Mouse (Mus musculus): ENCODE data around the gene Csk. TPM values are rescaled to one million over a fixed set of nuclear protein-coding genes. Genes with fewer than 3 reads are reported as not detected.

Gene Csk
- polyA plus RNA-seq, 1 experiment from 2014 or later, result 58.4 TPM

GRCm38 (mm10) chr9:57633481-57634024, 19.9 kb downstream of the Csk start:
- peaks cover 24% of the 10 kb centered on the region for H3K36me3 ChIP-seq (ENCODE audit: control insufficient read depth, insufficient read depth, low read length)
- H3K4me3 ChIP-seq (ENCODE audit: low read length), result no peak overlapping the region
- H3K27ac ChIP-seq (ENCODE audit: low read depth, low read length), result no peak overlapping the region
- H3K27me3 ChIP-seq (replicated peaks; ENCODE audit: control insufficient read depth, insufficient read depth, low read length), result no peaks in the 10 kb centered on the region
- 33% methylated on average over 4 of the region's 4 CpGs for WGBS
- ATAC-seq, result no peak
- no peak overlapping the region for H3K4me2 ChIP-seq (ENCODE audit: low read length)
- peaks cover 20% of the 10 kb centered on the region for H3K4me1 ChIP-seq (ENCODE audit: control insufficient read depth, insufficient read depth, low read depth, low read length)
- H3K9me3 ChIP-seq (ENCODE audit: control insufficient read depth, low read length), result no peaks in the 10 kb centered on the region
- no peak overlapping the region for H3K9ac ChIP-seq (ENCODE audit: low read depth, low read length)

DNA sequence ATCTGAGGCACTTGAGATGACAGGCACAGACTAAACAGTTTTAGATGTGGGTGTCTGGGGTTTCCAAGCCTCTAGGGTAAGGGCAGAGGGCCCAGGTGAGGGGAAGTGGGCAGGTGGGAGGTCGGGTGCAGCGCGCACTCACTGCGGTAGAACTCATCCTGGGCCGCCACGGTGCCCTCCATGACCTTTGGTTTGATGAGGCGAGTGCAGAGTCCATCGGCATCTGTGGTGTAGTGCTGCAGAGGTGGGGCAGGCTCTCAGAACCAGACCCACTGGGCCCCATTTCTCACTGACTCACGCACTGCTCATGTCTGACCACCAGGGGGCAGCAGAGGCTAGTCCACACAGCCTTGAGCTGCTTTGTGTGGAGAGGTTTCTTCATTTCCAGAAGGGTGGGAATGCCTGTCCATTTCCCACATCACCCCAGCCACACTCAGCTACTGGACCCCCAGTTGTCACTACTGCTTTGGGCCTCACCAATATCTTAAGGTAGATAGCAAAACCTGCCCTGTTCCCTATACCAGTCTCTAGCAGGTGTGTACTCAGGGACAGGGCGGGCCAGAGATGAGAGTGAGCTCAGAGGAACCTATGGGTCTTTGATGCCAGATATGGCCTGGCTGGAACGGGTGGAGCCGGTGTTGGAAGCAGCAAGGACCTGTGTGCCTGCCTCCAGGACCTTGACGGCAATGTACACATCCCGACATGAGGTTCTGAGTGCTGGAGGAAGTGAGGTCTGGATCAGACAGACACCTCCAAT, 24.1 kb downstream of the Csk start:
- peak; percentile 67 for ATAC-seq
- Histone ChIP-seq H3K4me2 (ENCODE audit: low read length) (no peak overlapping the region), H3K27ac (ENCODE audit: low read depth, low read length) (no peak overlapping the region), H3K36me3 (ENCODE audit: control insufficient read depth, insufficient read depth, low read length) (peaks cover 49% of the 10 kb centered on the region), H3K9me3 (ENCODE audit: control insufficient read depth, low read length) (no peaks in the 10 kb centered on the region), H3K4me3 (ENCODE audit: low read length) (no peak overlapping the region), H3K9ac (ENCODE audit: low read depth, low read length) (no peak overlapping the region; the same call in 1 of the 2 replicates), H3K27me3 (replicated peaks; ENCODE audit: control insufficient read depth, insufficient read depth, low read length) (no peaks in the 10 kb centered on the region), H3K4me1 (ENCODE audit: control insufficient read depth, insufficient read depth, low read depth, low read length) (peaks cover 6% of the 10 kb centered on the region; the same call in 1 of the 2 replicates)
- 73% methylated on average over 14 of the region's 14 CpGs for WGBS

- no peak overlapping the region; the same call in 1 of the 2 replicates for H3K9ac ChIP-seq (ENCODE audit: low read depth, low read length)
- no peaks in the 10 kb centered on the region for H3K9me3 ChIP-seq (ENCODE audit: control insufficient read depth, low read length)
- H3K27ac ChIP-seq (ENCODE audit: low read depth, low read length), result no peak overlapping the region
- peaks cover 49% of the 10 kb centered on the region for H3K36me3 ChIP-seq (ENCODE audit: control insufficient read depth, insufficient read depth, low read length)
- ATAC-seq, result no peak
- no peak overlapping the region for H3K4me2 ChIP-seq (ENCODE audit: low read length)
- H3K4me1 ChIP-seq (ENCODE audit: control insufficient read depth, insufficient read depth, low read depth, low read length), result 0 out of 2 replicates have a peak, but pooled peaks cover under 1% of the 10 kb centered on the region
- WGBS, result 92% methylated on average over 12 of the region's 12 CpGs
- no peak overlapping the region for H3K4me3 ChIP-seq (ENCODE audit: low read length)
- H3K27me3 ChIP-seq (replicated peaks; ENCODE audit: control insufficient read depth, insufficient read depth, low read length), result no peaks in the 10 kb centered on the region
These were observed 24.7 kb downstream of the Csk start for GRCm38 (mm10) chr9:57628717-57629116.

- Histone ChIP-seq H3K36me3 (ENCODE audit: control insufficient read depth, insufficient read depth, low read length) (peaks cover 49% of the 10 kb centered on the region), H3K4me1 (ENCODE audit: control insufficient read depth, insufficient read depth, low read depth, low read length) (no peaks in the 10 kb centered on the region), H3K9me3 (ENCODE audit: control insufficient read depth, low read length) (no peaks in the 10 kb centered on the region), H3K27me3 (replicated peaks; ENCODE audit: control insufficient read depth, insufficient read depth, low read length) (no peaks in the 10 kb centered on the region), H3K4me2 (ENCODE audit: low read length) (no peak overlapping the region), H3K27ac (ENCODE audit: low read depth, low read length) (no peak overlapping the region), H3K9ac (ENCODE audit: low read depth, low read length) (no peak overlapping the region), H3K4me3 (ENCODE audit: low read length) (no peak overlapping the region)
- no peak for ATAC-seq
- WGBS, result 93% methylated on average over 11 of the region's 11 CpGs
These were observed 25.5 kb downstream of the Csk start for GRCm38 (mm10) chr9:57627892-57628291.

- ATAC-seq, result no peak
- no peaks in the 10 kb centered on the region for H3K9me3 ChIP-seq (ENCODE audit: control insufficient read depth, low read length)
- no peak overlapping the region for H3K27ac ChIP-seq (ENCODE audit: low read depth, low read length)
- H3K27me3 ChIP-seq (replicated peaks; ENCODE audit: control insufficient read depth, insufficient read depth, low read length), result no peaks in the 10 kb centered on the region
- H3K4me2 ChIP-seq (ENCODE audit: low read length), result no peak overlapping the region
- 85% methylated on average over 17 of the region's 17 CpGs for WGBS
- H3K4me1 ChIP-seq (ENCODE audit: control insufficient read depth, insufficient read depth, low read depth, low read length), result no peaks in the 10 kb centered on the region
- no peak overlapping the region for H3K4me3 ChIP-seq (ENCODE audit: low read length)
- no peak overlapping the region for H3K9ac ChIP-seq (ENCODE audit: low read depth, low read length)
- H3K36me3 ChIP-seq (ENCODE audit: control insufficient read depth, insufficient read depth, low read length), result peaks cover 49% of the 10 kb centered on the region
These were observed 26.2 kb downstream of the Csk start for GRCm38 (mm10) chr9:57627191-57627590.

DNA sequence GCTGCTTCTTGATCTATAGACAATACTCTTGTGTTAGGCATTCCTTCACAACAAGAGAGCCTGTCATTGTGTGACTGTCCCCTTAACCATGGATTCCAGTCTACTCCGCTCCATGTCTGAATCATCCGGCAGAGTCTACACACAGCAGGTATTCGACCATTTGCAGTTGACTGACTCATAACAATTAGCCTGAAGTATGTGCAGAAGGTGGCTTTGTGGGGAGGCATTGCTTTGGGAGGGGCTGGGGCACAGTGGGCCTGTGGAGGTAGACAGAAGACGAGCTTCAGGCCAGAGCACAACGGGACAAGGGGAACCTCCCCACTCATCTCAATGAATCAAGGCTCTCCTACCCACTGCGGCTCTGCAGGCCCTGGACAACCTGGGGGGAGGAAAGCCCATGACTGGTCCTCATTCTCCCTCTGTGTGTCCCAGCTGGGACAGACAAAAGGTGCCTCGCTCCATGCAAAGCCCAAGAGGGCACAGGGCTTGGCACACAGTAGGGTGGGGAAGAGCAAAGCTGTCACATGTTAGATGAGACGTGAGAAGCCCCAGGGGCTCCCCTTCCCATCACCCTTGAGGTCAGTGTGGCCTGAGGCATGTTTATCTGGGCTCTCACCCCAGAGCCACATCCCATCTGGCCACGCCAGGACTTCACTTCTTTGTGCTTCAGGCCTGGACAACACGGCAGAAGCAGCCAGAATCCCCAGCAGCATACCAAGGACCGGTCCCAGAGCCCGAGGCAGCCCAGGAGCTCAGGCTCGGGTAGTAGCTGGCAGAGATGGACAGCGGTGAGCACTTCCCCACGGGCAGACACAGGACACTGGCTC, 27.5 kb downstream of the Csk start:
- WGBS, result 62% methylated on average over 15 of the region's 15 CpGs
- Histone ChIP-seq H3K9ac (ENCODE audit: low read depth, low read length) (no peak overlapping the region; the same call in 1 of the 2 replicates), H3K36me3 (ENCODE audit: control insufficient read depth, insufficient read depth, low read length) (peaks cover 44% of the 10 kb centered on the region), H3K4me2 (ENCODE audit: low read length) (no peak overlapping the region), H3K4me1 (ENCODE audit: control insufficient read depth, insufficient read depth, low read depth, low read length) (no peaks in the 10 kb centered on the region), H3K27me3 (replicated peaks; ENCODE audit: control insufficient read depth, insufficient read depth, low read length) (no peaks in the 10 kb centered on the region), H3K27ac (ENCODE audit: low read depth, low read length) (no peak overlapping the region), H3K9me3 (ENCODE audit: control insufficient read depth, low read length) (no peaks in the 10 kb centered on the region), H3K4me3 (ENCODE audit: low read length) (no peak overlapping the region)
- no peak for ATAC-seq

- Histone ChIP-seq H3K9ac (ENCODE audit: low read depth, low read length) (no peak overlapping the region), H3K4me3 (ENCODE audit: low read length) (no peak overlapping the region), H3K9me3 (ENCODE audit: control insufficient read depth, low read length) (no peaks in the 10 kb centered on the region), H3K27me3 (replicated peaks; ENCODE audit: control insufficient read depth, insufficient read depth, low read length) (no peaks in the 10 kb centered on the region), H3K4me1 (ENCODE audit: control insufficient read depth, insufficient read depth, low read depth, low read length) (no peaks in the 10 kb centered on the region), H3K4me2 (ENCODE audit: low read length) (no peak overlapping the region), H3K36me3 (ENCODE audit: control insufficient read depth, insufficient read depth, low read length) (peaks cover 30% of the 10 kb centered on the region), H3K27ac (ENCODE audit: low read depth, low read length) (no peak overlapping the region)
- no peak for ATAC-seq
- 87% methylated on average over 7 of the region's 7 CpGs for WGBS
These were observed 29.1 kb downstream of the Csk start for GRCm38 (mm10) chr9:57624295-57624694.

DNA sequence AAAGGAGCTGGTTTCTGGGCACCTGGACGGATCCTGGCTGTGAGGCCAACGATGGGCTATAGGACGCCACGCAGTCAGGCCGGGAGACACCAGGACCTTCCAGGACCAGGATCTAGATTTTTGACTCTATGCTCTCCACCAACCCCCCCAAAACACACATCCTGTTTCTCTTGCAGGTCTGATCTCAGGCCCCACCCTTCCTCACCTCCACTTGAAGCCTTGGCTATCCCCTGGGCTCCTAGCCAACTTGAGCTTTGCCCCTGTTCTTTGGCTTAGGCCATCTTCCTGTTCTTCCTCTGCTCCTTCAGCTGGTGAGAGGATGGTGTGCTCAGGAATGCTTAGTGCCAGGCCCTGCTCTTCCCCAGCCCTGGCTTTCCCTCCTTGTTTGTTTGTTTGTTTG, 32.8 kb downstream of the Csk start, which contains the start of gene Lman1l:
TSS of gene Lman1l (minus strand) at position 101 of the 400 bp plus-strand sequence.
- Histone ChIP-seq H3K9ac (ENCODE audit: low read depth, low read length) (no peak within 1 kb of the TSS), H3K4me3 (ENCODE audit: low read length) (no peak within 1 kb of the TSS), H3K27me3 (replicated peaks; ENCODE audit: control insufficient read depth, insufficient read depth, low read length) (no peaks in the 10 kb centered on the region), H3K27ac (ENCODE audit: low read depth, low read length) (no peak within 1 kb of the TSS), H3K36me3 (ENCODE audit: control insufficient read depth, insufficient read depth, low read length) (peaks cover 6% of the 10 kb centered on the region; the same call in 1 of the 2 replicates), H3K9me3 (ENCODE audit: control insufficient read depth, low read length) (no peaks in the 10 kb centered on the region), H3K4me1 (ENCODE audit: control insufficient read depth, insufficient read depth, low read depth, low read length) (no peaks in the 10 kb centered on the region), H3K4me2 (ENCODE audit: low read length) (no peak within 1 kb of the TSS)
- ATAC-seq, result no peak
- 90% methylated on average over 5 of the region's 5 CpGs for WGBS

GRCm38 (mm10) chr9:57618854-57619253, 34.6 kb downstream of the Csk start:
- ATAC-seq, result no peak
- Histone ChIP-seq H3K4me2 (ENCODE audit: low read length) (no peak overlapping the region), H3K9ac (ENCODE audit: low read depth, low read length) (no peak overlapping the region), H3K9me3 (ENCODE audit: control insufficient read depth, low read length) (no peaks in the 10 kb centered on the region), H3K27me3 (replicated peaks; ENCODE audit: control insufficient read depth, insufficient read depth, low read length) (no peaks in the 10 kb centered on the region), H3K4me3 (ENCODE audit: low read length) (no peak overlapping the region), H3K4me1 (ENCODE audit: control insufficient read depth, insufficient read depth, low read depth, low read length) (no peaks in the 10 kb centered on the region), H3K36me3 (ENCODE audit: control insufficient read depth, insufficient read depth, low read length) (no peaks in the 10 kb centered on the region), H3K27ac (ENCODE audit: low read depth, low read length) (no peak overlapping the region)
- 88% methylated on average over 8 of the region's 8 CpGs for WGBS
